Mouse (Mus musculus): ENCODE results near the gene Cmpk2. TPM values are rescaled to one million over a fixed set of nuclear protein-coding genes. Genes with fewer than 3 reads are reported as not detected.
"Not testable (repeated sequence)": the region's sequence is repeated elsewhere in the genome, so short reads cannot be mapped to it uniquely, and the experiment has no call there.

Cmpk2 gene
- polyA plus RNA-seq (2012; rRNA removed): 9.8 and 10.7 TPM in 2 replicates

DNA sequence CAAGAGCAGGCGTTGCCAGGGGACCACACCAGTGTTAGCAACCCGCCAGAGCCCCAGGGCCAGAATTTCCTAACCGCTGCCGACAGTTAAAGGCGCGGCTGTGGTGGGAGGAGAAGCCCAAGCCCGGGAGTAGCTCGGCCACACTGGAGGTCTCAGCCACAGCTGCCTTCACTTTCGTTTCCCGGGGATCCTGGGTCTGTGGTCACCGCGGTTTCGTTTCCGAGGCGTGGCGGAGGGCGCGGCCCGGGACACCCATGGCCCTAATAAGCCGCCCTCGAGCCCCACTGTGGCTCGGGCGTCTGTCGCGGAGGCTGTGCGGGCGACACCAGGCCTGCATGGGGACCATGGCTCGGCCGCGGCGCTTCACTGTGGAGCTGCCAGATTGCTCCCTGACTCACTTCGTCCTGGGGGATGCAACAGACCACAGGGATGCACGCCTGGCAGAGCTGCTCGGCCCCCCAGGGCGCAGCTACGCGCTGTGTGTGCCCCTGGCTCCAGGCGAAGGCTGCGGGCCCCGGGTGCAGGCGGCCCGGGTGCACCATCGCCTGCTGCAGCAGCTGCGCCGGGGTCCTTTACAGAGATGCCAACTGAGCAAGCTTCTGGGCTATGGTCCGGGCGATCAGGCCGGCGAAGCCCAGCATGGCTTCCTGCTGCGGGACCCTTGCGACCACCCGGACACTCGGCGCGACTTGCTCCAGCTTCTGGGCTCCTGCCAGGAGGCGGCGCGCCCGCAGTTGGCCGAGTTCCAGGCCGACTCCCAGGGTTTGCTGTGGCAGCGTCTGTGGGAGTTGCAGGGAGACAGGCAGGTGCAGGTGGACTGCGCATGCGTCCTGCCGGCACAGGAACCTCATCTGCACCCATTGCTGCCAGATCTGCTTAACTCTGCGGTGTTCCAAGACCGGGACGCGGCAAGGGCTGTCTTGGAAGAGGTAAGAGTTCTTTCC, at the start of gene Cmpk2:
Cmpk2 (plus strand) TSS at position 107 of the 944 bp plus-strand sequence.
- peaks cover 2% of the 10 kb centered on the region; the same call in 1 of the 2 replicates for H3K4me1 ChIP-seq (ENCODE audit: control insufficient read depth, insufficient read depth, low read length)
- DNase-seq: peak; percentile 87
- peak within 1 kb of the TSS; percentile 76 for H3K4me3 ChIP-seq (replicated peaks; ENCODE audit: extremely low read depth, low read depth, low read length)
- TF ChIP-seq POLR2A (IDR thresholded peaks at IDR 0.05; ENCODE audit: borderline replicate concordance, extremely low read depth, low read depth, low read length) (peak; percentile 62; the same call in 1 of the 2 replicates), CTCF (IDR thresholded peaks at IDR 0.05; ENCODE audit: insufficient read depth, low read length) (no peak)
- under 1% methylated on average over 69 of the region's 69 CpGs for WGBS

DNA sequence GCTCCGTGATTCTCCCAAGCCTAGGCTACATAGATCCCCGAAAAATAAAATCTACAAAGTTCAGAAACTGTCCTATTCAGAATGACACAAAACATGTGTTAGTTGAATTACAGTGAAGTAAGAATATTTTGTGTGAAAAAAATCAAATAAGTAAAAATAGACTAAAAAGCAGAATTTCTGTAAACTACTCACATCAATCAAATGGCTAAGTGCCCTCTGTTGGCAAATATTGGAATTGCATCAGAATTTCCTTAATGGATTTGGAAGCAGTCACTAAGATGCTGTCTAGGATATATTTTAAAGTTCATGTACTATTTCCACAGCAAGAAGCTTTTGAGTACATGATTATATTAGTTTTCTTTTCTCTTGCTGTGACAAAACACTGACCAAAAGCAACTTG, 44.2 kb upstream of the Cmpk2 start:
- no peak; the same call in 1 of the 2 replicates for TF ChIP-seq CTCF (IDR thresholded peaks at IDR 0.05; ENCODE audit: insufficient read depth, low read length)
- no peak for TF ChIP-seq POLR2A (IDR thresholded peaks at IDR 0.05; ENCODE audit: borderline replicate concordance, extremely low read depth, low read depth, low read length)
- WGBS: 78% methylated on average over 2 of the region's 2 CpGs
- no peak overlapping the region for H3K4me3 ChIP-seq (replicated peaks; ENCODE audit: extremely low read depth, low read depth, low read length)
- no peak for DNase-seq
- no peaks in the 10 kb centered on the region for H3K4me1 ChIP-seq (ENCODE audit: control insufficient read depth, insufficient read depth, low read length)

DNA sequence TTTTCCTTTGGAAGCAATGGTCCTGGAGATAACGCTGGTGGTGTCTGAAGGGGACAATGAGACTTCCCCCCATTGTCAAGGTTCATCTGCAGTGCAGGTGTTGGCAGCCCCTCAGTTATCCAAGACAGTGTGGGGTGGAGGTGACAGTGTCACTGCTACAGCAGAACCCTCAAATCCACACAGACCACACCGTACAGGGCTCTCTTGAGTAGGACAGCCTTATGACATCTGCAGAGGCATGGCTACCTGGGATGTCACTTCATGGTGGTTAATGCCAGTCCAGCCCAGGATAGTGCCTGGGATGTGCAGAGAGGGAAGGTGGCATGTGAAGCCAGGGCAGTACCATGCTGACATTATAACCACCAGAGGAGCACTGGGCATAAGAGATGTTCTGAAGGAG, 40.2 kb upstream of the Cmpk2 start:
- DNase-seq; H3K4me3 ChIP-seq (replicated peaks; ENCODE audit: extremely low read depth, low read depth, low read length); H3K4me1 ChIP-seq (ENCODE audit: control insufficient read depth, insufficient read depth, low read length): not testable (repeated sequence)
- WGBS: 68% methylated on average over 2 of the region's 2 CpGs

DNA sequence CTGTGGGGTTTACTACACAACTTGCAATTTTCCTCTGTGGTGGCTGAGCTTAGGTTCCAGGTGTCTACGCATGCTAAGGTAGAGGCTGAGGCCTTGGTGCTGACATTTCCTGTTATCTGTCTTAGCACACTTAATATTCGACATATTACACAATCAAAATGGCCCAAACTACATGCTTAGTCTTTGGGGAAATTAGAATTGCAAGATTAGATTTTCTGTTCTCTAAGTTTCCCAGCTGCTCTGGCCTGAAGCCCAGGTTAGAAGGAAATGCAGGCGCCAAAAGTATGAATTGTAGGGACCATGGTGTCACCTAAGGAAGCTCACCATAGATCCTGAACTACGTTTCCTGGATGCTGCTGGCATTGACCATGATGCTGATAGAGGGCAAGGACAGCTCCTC, 32.7 kb upstream of the Cmpk2 start:
- H3K4me3 ChIP-seq (replicated peaks; ENCODE audit: extremely low read depth, low read depth, low read length): no peak overlapping the region
- no peak for TF ChIP-seq POLR2A (IDR thresholded peaks at IDR 0.05; ENCODE audit: borderline replicate concordance, extremely low read depth, low read depth, low read length)
- TF ChIP-seq CTCF (IDR thresholded peaks at IDR 0.05; ENCODE audit: insufficient read depth, low read length): no peak
- DNase-seq: no peak
- H3K4me1 ChIP-seq (ENCODE audit: control insufficient read depth, insufficient read depth, low read length): no peaks in the 10 kb centered on the region
- 62% methylated on average over 4 of the region's 4 CpGs for WGBS

DNA sequence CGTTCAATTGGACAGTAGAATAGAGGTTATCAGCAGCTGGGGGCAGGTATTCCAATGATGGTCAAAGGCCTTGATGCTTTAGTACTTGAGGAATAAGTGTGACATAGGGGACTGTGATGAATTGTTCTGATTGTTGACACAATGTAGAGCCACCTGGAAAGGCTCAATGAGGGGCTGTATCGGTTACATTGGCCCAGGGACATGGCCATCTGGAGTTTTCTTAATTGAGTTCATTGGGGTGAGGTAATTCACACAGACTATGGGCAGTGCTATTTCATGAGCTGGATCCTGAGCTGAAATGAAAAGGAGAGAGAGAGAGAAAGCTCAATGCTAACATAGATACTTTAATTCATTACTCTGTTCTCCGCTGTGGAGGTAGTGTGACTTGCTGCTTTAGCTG, 31.1 kb upstream of the Cmpk2 start:
- Histone ChIP-seq H3K4me3 (replicated peaks; ENCODE audit: extremely low read depth, low read depth, low read length) (no peak overlapping the region), H3K4me1 (ENCODE audit: control insufficient read depth, insufficient read depth, low read length) (no peaks in the 10 kb centered on the region)
- 76% methylated on average over 3 of the region's 3 CpGs for WGBS
- no peak for TF ChIP-seq POLR2A (IDR thresholded peaks at IDR 0.05; ENCODE audit: borderline replicate concordance, extremely low read depth, low read depth, low read length)
- no peak for TF ChIP-seq CTCF (IDR thresholded peaks at IDR 0.05; ENCODE audit: insufficient read depth, low read length)
- no peak for DNase-seq

DNA sequence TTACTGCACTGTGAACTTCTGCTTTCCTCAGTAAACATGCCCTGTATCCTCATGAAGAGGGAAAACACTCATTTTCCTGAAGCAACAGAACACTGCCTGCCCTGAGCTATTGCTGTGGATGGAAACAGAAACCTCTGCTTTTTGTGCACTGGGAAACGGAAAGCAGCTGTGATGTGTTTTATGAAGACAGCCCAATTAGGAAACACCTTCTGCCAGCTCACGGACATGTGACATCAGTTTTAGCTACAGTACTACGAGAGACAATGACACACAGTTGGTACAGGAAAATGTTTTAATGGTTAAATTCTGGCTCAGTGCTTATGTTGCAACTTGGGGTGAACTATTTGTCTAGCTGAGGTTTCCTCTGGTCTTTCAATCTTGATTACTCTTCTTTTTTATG, 29.6 kb upstream of the Cmpk2 start:
- Histone ChIP-seq H3K4me3 (replicated peaks; ENCODE audit: extremely low read depth, low read depth, low read length) (no peak overlapping the region), H3K4me1 (ENCODE audit: control insufficient read depth, insufficient read depth, low read length) (no peaks in the 10 kb centered on the region)
- TF ChIP-seq POLR2A (IDR thresholded peaks at IDR 0.05; ENCODE audit: borderline replicate concordance, extremely low read depth, low read depth, low read length) (no peak), CTCF (IDR thresholded peaks at IDR 0.05; ENCODE audit: insufficient read depth, low read length) (no peak)
- 35% methylated on average over 3 of the region's 3 CpGs for WGBS
- DNase-seq: no peak

DNA sequence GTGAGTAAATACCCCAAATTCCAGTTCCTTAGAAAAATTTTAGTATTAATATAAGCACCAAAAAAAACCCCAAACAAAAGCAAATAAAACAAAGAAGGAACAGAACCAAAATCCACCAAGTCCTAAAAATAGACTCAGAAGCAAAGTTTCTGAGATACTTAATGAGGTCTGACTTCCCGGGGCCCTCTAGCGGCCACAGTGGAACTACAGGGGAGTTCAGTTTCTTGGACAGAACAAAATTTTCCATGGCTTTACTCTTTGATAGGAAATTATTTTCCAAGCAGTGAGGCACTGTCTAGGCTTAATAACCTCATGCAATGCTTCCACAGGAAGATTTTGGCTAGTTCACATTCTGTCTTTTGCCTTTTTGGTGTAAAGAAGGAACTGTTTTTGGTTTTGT, 24.9 kb upstream of the Cmpk2 start:
- no peak for TF ChIP-seq POLR2A (IDR thresholded peaks at IDR 0.05; ENCODE audit: borderline replicate concordance, extremely low read depth, low read depth, low read length)
- TF ChIP-seq CTCF (IDR thresholded peaks at IDR 0.05; ENCODE audit: insufficient read depth, low read length): peak; percentile 72
- no peak overlapping the region for H3K4me3 ChIP-seq (replicated peaks; ENCODE audit: extremely low read depth, low read depth, low read length)
- H3K4me1 ChIP-seq (ENCODE audit: control insufficient read depth, insufficient read depth, low read length): no peaks in the 10 kb centered on the region
- 0% methylated on average over 2 of the region's 2 CpGs for WGBS
- DNase-seq: peak; percentile 71

DNA sequence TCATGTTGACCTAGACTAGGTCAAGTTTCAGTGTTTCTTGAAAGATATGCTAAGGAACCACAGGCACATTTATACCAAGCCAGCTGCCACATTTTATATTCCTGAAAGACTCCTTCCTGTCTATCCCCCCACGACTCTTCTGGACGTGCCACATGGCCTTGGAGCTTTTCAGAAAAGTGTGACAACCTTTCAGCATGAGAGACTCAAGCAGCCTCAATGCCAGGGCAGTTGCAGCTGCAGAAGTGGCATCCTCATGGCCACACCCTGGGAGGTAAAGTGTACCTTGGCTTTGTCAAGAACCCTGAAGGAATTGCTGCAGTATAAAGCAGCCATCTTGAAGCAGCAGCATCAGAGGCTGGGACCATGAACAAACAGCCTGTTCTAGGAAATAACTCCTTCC, 24.5 kb upstream of the Cmpk2 start:
- Histone ChIP-seq H3K4me1 (ENCODE audit: control insufficient read depth, insufficient read depth, low read length) (no peaks in the 10 kb centered on the region), H3K4me3 (replicated peaks; ENCODE audit: extremely low read depth, low read depth, low read length) (no peak overlapping the region)
- DNase-seq: no peak
- WGBS: 74% methylated on average over 2 of the region's 2 CpGs
- no peak for TF ChIP-seq POLR2A (IDR thresholded peaks at IDR 0.05; ENCODE audit: borderline replicate concordance, extremely low read depth, low read depth, low read length)
- TF ChIP-seq CTCF (IDR thresholded peaks at IDR 0.05; ENCODE audit: insufficient read depth, low read length): no peak

DNA sequence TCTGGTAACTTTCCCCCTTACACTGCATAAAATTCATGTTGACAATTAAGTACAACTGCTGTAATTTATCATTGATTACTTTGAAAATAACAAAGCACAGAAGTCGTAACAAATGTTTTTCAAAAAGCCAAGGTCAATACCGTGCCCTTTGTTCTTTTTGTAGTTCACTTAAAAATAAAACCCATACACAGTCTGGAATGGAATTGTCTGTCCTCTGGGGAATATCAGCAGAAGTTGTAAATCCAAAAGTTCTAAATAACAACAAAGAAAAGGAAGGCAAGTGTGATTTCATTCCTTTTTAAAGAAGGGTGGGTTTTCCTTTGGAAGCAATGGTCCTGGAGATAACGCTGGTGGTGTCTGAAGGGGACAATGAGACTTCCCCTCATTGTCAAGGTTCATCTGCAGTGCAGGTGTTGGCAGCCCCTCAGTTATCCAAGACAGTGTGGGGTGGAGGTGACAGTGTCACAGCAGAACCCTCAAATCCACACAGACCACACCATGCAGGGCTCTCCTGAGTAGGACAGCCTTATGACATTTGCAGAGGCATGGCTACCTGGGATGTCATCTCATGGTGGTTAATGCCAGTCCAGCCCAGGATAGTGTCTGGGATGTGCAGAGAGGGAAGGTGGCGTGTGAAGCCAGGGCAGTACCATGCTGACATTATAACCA, 22.5 kb upstream of the Cmpk2 start:
- H3K4me3 ChIP-seq (replicated peaks; ENCODE audit: extremely low read depth, low read depth, low read length): no peak overlapping the region
- H3K4me1 ChIP-seq (ENCODE audit: control insufficient read depth, insufficient read depth, low read length): no peaks in the 10 kb centered on the region
- TF ChIP-seq POLR2A (IDR thresholded peaks at IDR 0.05; ENCODE audit: borderline replicate concordance, extremely low read depth, low read depth, low read length) (no peak), CTCF (IDR thresholded peaks at IDR 0.05; ENCODE audit: insufficient read depth, low read length) (no peak)
- 64% methylated on average over 4 of the region's 4 CpGs for WGBS
- no peak for DNase-seq

Measured in lung, adult 2 months (tissue).